Mouse (Mus musculus) brown adipose tissue, adult 24 weeks (tissue): ENCODE measurements around the gene Rps11. TPM values are rescaled to one million over a fixed set of nuclear protein-coding genes. Genes with fewer than 3 reads are reported as not detected.
A peak's percentile ranks its signal among the peaks of the same experiment; 100 is the strongest.
"Not testable (repeated sequence)": the region's sequence is repeated elsewhere in the genome, so short reads cannot be mapped to it uniquely, and the experiment has no call there.

Experiments
- H3K27ac ChIP-seq: fragments of 200-500 bp; replicated peaks from 2 replicates; pipeline ENCODE4 v1.5.1; 2012; ENCODE audit warnings: low read depth, mild to moderate bottlenecking, low read length
- H3K4me1 ChIP-seq: fragments of 200-500 bp; 2 replicates; pipeline ENCODE4 v1.6.1; 2012; ENCODE audit warnings: low read length, mixed read lengths; ENCODE audit not compliant: control insufficient read depth, insufficient read depth, insufficient read length
- H3K4me3 ChIP-seq: fragments of 200-500 bp; 2 replicates; pipeline ENCODE4 v1.5.1; 2012; ENCODE audit warnings: low read depth, mild to moderate bottlenecking, low read length, moderate library complexity; ENCODE audit not compliant: insufficient read depth
- polyA plus RNA-seq: library from polyadenylated mRNA; stranded (reverse); fragments of >200 nt; gene quantifications from 2 replicates; pipeline ENCODE4 v1.2.4, GENCODE M21; 2012; ENCODE audit not compliant: missing spikeins, insufficient read depth, insufficient read length

Rps11 gene
- polyA plus RNA-seq, 1 experiment = 1,344 TPM

DNA sequence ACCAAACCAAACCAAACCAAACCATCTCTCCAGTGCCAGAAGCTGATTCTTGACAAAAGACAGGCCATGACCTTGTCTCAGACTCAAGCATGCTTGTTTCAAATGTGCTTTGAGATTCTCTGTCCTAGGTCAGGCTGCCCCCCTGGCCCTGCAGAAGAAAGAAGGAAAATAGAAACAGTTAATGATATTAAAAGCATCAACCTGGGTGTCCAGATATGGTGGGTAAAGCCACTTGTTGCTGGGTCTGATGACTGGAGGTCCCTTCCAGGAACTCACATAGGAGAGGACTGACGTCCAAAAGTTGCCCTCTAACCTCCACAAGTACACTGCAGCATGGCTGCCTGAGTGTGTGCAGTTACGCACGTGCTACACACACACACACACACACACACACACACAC is 36.6 kb upstream of the Rps11 start:
- Histone ChIP-seq H3K4me1 (no peaks in the 10 kb centered on the region), H3K27ac (no peak overlapping the region), H3K4me3 (no peak overlapping the region)

- Histone ChIP-seq H3K4me3 (no peak overlapping the region), H3K4me1 (no peaks in the 10 kb centered on the region), H3K27ac (no peak overlapping the region)
These were observed 36.1 kb upstream of the Rps11 start for GRCm38 (mm10) chr7:45160316-45160800.

DNA sequence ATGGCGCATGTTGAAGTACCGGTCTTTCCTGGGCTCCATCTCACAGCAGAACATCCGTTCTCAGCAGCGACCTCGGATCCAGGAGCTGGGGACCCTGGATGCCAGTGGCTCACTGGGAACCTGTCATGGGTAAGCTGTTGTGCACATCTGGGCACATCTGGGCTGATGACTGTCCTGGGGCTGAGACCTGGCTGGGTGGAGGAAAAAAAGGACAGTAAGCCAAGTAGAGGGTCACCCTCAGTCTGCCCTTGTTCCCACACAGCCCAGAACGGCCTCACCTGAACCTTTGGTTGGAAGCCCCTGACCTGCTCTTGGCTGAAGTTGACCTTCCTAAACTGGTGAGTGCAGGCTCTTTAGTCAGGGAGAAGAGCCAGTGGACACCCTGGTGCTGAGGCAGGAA is 34.8 kb upstream of the Rps11 start:
- Histone ChIP-seq H3K27ac (no peak overlapping the region), H3K4me3 (no peak overlapping the region), H3K4me1 (no peaks in the 10 kb centered on the region)

GRCm38 (mm10) chr7:45157459-45157858 is 33.2 kb upstream of the Rps11 start:
- Histone ChIP-seq H3K27ac (no peak overlapping the region), H3K4me1 (no peaks in the 10 kb centered on the region), H3K4me3 (no peak overlapping the region)

- Histone ChIP-seq H3K4me1 (no peaks in the 10 kb centered on the region), H3K4me3 (no peak overlapping the region), H3K27ac (no peak overlapping the region)
These were observed 32.0 kb upstream of the Rps11 start for GRCm38 (mm10) chr7:45156206-45156605.

GRCm38 (mm10) chr7:45155590-45155989 is 31.4 kb upstream of the Rps11 start:
- no peaks in the 10 kb centered on the region; the same call in 1 of the 2 replicates for H3K4me1 ChIP-seq
- H3K27ac ChIP-seq = no peak overlapping the region
- H3K4me3 ChIP-seq = no peak overlapping the region

- Histone ChIP-seq H3K4me3 (peak overlapping the region; percentile 43), H3K27ac (peak overlapping the region; percentile 35; the same call in 1 of the 2 replicates)
These were observed 30.8 kb upstream of the Rps11 start for GRCm38 (mm10) chr7:45154993-45155514.

GRCm38 (mm10) chr7:45154096-45154992 is 30.1 kb upstream of the Rps11 start, which contains the start of the genes Pih1d1 and Aldh16a1:
Gene Pih1d1, plus strand, starts transcription at chr7:45154303.
Gene Aldh16a1, minus strand, starts transcription at chr7:45154584.
- Histone ChIP-seq H3K27ac (peak within 1 kb of the TSS; percentile 99), H3K4me1 (no peaks in the 10 kb centered on the region; the same call in 1 of the 2 replicates)

More at GRCm38 (mm10) chr7:45154993-45155514, 30.8 kb upstream of the Rps11 start:
- no peaks in the 10 kb centered on the region; the same call in 1 of the 2 replicates for H3K4me1 ChIP-seq

DNA sequence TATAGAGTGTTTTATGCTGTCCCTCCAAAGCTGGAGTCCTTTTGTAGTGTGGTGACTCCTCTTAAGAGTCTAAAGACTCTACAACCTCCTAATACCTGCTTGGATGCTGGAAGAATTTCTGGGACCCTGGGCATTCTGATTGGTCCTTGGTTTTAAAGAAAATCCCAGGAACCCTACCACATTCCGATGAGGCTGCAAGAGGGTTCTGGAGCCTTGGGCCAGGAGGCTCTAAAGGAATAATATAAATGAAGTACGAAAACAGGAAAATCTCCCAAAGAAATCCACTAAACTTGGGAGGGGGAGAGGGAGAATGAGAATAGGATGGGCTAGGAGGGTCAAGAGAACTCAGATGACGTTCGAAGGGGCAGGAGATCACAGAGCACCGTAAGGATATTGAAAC is 29.3 kb upstream of the Rps11 start:
- Histone ChIP-seq H3K27ac (peak overlapping the region; percentile 91), H3K4me3 (peak overlapping the region; percentile 92), H3K4me1 (no peaks in the 10 kb centered on the region; the same call in 1 of the 2 replicates)

More at GRCm38 (mm10) chr7:45154096-45154992, 30.1 kb upstream of the Rps11 start, which contains the start of the genes Pih1d1 and Aldh16a1:
- H3K4me3 ChIP-seq = peak within 1 kb of the TSS; percentile 92

DNA sequence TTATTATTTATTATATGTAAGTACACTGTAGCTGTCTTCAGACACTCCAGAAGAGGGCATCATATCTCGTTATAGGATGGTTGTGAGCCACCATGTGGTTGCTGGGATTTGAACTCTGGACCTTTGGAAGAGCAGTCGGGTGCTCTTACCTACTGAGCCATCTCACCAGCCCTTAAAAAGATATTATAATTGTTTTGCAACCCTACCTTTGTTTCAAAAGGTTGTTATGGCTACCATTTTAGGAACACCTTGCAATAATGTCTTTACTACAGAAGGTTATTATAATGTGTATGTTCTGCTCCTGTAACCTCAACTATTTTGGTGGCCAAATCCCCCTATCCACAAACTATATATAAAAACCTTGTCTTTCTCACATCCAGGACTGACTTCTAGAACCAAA is 28.8 kb upstream of the Rps11 start:
- not testable (repeated sequence) for H3K27ac ChIP-seq, H3K4me1 ChIP-seq, H3K4me3 ChIP-seq

DNA sequence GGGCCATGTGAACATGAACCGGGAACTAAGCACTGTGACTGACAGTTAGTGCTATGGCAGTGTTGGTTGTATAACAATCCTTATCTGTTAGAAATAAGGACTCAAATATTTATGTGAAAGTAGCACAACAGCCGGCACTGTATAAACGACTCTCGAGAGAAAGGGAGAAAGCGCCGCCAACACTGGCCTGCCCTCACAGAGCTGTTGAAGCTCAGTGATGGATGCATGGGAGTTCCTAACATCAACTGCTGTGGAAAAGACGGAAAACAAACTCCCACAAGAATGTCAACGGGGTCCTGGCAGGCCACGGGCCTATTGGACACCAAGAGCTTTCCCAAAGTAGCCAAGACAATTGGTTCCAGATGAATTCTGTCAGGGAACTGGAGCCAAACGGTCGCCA is 27.1 kb upstream of the Rps11 start:
- Histone ChIP-seq H3K27ac (0 out of 2 replicates have a peak overlapping the region, but pooled peaks have one; percentile 12), H3K4me3 (no peak overlapping the region), H3K4me1 (no peaks in the 10 kb centered on the region; the same call in 1 of the 2 replicates)

GRCm38 (mm10) chr7:45150321-45150720 is 26.1 kb upstream of the Rps11 start:
- Histone ChIP-seq H3K4me3 (no peak overlapping the region), H3K4me1 (no peaks in the 10 kb centered on the region; the same call in 1 of the 2 replicates), H3K27ac (0 out of 2 replicates have a peak overlapping the region, but pooled peaks have one; percentile 12)

- Histone ChIP-seq H3K4me1 (no peaks in the 10 kb centered on the region; the same call in 1 of the 2 replicates), H3K27ac (no peak overlapping the region), H3K4me3 (no peak overlapping the region)
These were observed 25.3 kb upstream of the Rps11 start for GRCm38 (mm10) chr7:45149545-45149944.

DNA sequence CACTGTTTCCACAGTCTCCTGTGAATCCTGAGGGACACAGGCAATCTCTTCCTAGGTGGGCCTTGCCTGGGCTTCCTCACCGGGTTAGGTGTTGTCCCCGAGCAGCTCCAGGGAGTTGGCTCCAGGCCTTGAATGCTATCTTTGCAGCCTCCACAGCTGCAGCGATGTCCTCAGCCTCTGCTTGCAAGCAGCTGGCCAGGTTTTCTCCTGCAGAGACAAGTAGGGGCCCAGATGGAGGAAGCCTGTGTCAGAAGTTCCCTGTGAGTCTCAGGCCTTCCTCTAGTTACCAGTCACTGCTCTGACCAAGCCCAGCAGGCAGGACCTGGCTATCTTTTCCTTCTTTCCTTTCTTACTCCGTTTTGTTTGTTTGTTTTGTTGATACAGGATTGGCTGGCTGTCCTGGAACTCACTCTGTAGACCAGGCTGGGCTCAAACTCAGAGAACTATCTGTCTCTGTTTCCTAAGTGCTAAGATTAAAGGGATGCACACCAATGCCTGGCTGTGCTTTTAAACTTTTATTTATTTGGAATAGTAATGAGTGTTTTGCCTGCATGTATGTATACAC is 24.4 kb upstream of the Rps11 start:
- no peak overlapping the region for H3K27ac ChIP-seq
- no peaks in the 10 kb centered on the region; the same call in 1 of the 2 replicates for H3K4me1 ChIP-seq
- no peak overlapping the region for H3K4me3 ChIP-seq

DNA sequence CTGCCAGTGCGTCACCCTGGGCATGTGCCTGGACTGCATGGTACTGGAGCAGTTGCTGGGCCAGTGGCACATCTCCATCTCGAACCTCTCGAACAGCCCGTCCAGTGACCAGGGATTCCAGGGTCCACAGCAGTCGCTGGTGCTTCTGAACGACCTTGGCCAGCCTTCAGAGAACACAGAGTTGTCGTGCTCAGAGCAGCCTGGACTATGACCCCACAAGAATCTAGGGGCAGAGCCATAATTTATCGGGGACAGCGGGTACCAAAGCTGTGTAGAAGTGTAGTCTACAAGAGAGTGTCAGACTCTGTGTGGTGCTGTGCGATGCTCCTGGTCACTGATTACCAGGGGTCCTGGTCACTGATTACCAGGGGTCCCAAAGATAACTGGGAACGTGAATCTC is 23.7 kb upstream of the Rps11 start:
- Histone ChIP-seq H3K27ac (no peak overlapping the region), H3K4me3 (no peak overlapping the region), H3K4me1 (no peaks in the 10 kb centered on the region; the same call in 1 of the 2 replicates)
